Mouse (Mus musculus) MEL (cell line): ENCODE data around the gene Pigb. TPM values are rescaled to one million over a fixed set of nuclear protein-coding genes. Genes with fewer than 3 reads are reported as not detected.

ENCODE experiments used
- DNase-seq: peaks from one replicate; pipeline ENCODE4 v3.0.0; 2011; ENCODE audit warnings: low read depth, low spot score
- H3K27ac ChIP-seq: 2 replicates; pipeline ENCODE4 v1.5.1; 2012; ENCODE audit warnings: low read depth, mild to moderate bottlenecking, control low read depth, low read length, moderate library complexity; ENCODE audit not compliant: control insufficient read depth
- H3K27me3 ChIP-seq, 2 experiments: fragments of 150-350 bp in 1 of 2; sonication (generic) in 1 of 2; 2 replicates each; pipeline ENCODE4 v1.6.1; 2012; ENCODE audit warnings: low read length in 2 of 2, mild to moderate bottlenecking in 2 of 2, improper control_type of control experiment in 1 of 2, moderate library complexity in 1 of 2; ENCODE audit not compliant: insufficient read depth in 2 of 2, control insufficient read depth in 1 of 2
- H3K36me3 ChIP-seq, 2 experiments: 2 replicates each; pipeline ENCODE4 v1.6.1; 2012 to 2014; ENCODE audit warnings: low read length in 2 of 2, improper control_type of control experiment in 1 of 2, inconsistent platforms in 1 of 2, mild to moderate bottlenecking in 1 of 2; ENCODE audit not compliant: insufficient read depth in 2 of 2, control insufficient read depth in 1 of 2
- H3K4me1 ChIP-seq, 2 experiments: fragments of 150-350 bp in 1 of 2; sonication (generic) in 1 of 2; 2 replicates each; pipeline ENCODE4 v1.6.1; 2012; ENCODE audit warnings: low read length in 2 of 2, improper control_type of control experiment in 1 of 2, mild to moderate bottlenecking in 1 of 2; ENCODE audit not compliant: insufficient read depth in 2 of 2, control insufficient read depth in 1 of 2
- H3K4me3 ChIP-seq, 2 experiments: fragments of 150-350 bp in 1 of 2; sonication (generic) in 1 of 2; 2 replicates each; pipeline ENCODE4 v1.5.1; 2012; ENCODE audit warnings: low read depth in 2 of 2, low read length in 2 of 2, mild to moderate bottlenecking in 2 of 2, moderate library complexity in 2 of 2, control low read depth in 1 of 2, improper control_type of control experiment in 1 of 2; ENCODE audit not compliant: control insufficient read depth in 1 of 2, insufficient read depth in 1 of 2
- H3K79me2 ChIP-seq: 2 replicates; pipeline ENCODE4 v1.6.1; 2012; ENCODE audit warnings: mild to moderate bottlenecking, low read length, moderate library complexity; ENCODE audit not compliant: control insufficient read depth, poor library complexity, insufficient read depth
- H3K9ac ChIP-seq: 2 replicates; pipeline ENCODE4 v1.6.1; 2012; ENCODE audit warnings: low read depth, mild to moderate bottlenecking, control low read depth, low read length, moderate library complexity; ENCODE audit not compliant: control insufficient read depth, poor library complexity, severe bottlenecking
- H3K9me3 ChIP-seq: fragments of 150-350 bp; sonication (generic); replicated peaks from 2 replicates; pipeline ENCODE4 v1.6.1; 2012; ENCODE audit warnings: mild to moderate bottlenecking, low read length, improper control_type of control experiment, moderate library complexity; ENCODE audit not compliant: insufficient read depth
- BHLHE40 ChIP-seq: IDR thresholded peaks from 2 replicates; pipeline ENCODE4 v1.6.1; 2012; ENCODE audit warnings: low read depth, mild to moderate bottlenecking, inconsistent platforms, low read length, improper control_type of control experiment, borderline replicate concordance
- CTCF ChIP-seq, 3 experiments: IDR thresholded peaks in 2 of 3; conservative IDR thresholded peaks in 1 of 3; 2 replicates each; pipeline ENCODE4 v1.5.1; 2011 to 2012; ENCODE audit warnings: low read length in 3 of 3, low read depth in 2 of 3, mild to moderate bottlenecking in 2 of 3, improper control_type of control experiment in 1 of 3, inconsistent platforms in 1 of 3, mixed read lengths in 1 of 3, moderate library complexity in 1 of 3; ENCODE audit not compliant: control insufficient read depth in 1 of 3, insufficient read depth in 1 of 3, poor library complexity in 1 of 3, severe bottlenecking in 1 of 3
- E2F4 ChIP-seq: IDR thresholded peaks from 2 replicates; pipeline ENCODE4 v1.6.1; 2011; ENCODE audit warnings: low read depth, low read length, improper control_type of control experiment, borderline replicate concordance
- ELF1 ChIP-seq: IDR thresholded peaks from 2 replicates; pipeline ENCODE4 v1.6.1; 2014; ENCODE audit warnings: low read depth, mild to moderate bottlenecking, inconsistent platforms, low read length, improper control_type of control experiment, moderate library complexity
- ETS1 ChIP-seq: IDR thresholded peaks from 2 replicates; pipeline ENCODE4 v1.6.1; 2012; ENCODE audit warnings: low read depth, mild to moderate bottlenecking, inconsistent platforms, low read length, improper control_type of control experiment, moderate library complexity
- HCFC1 ChIP-seq: IDR thresholded peaks from 2 replicates; pipeline ENCODE4 v1.6.1; 2012; ENCODE audit warnings: low read depth, mild to moderate bottlenecking, inconsistent platforms, low read length, improper control_type of control experiment, moderate library complexity
- KAT2A ChIP-seq: conservative IDR thresholded peaks from 2 replicates; pipeline ENCODE4 v1.6.1; 2012; ENCODE audit warnings: low read depth, low read length, improper control_type of control experiment, inconsistent platforms
- MAX ChIP-seq: IDR thresholded peaks from 2 replicates; pipeline ENCODE4 v1.6.1; 2011; ENCODE audit warnings: low read length, improper control_type of control experiment
- MAZ ChIP-seq: IDR thresholded peaks from 2 replicates; pipeline ENCODE4 v1.6.1; 2012; ENCODE audit warnings: low read depth, mild to moderate bottlenecking, inconsistent platforms, low read length, improper control_type of control experiment
- MXI1 ChIP-seq: IDR thresholded peaks from 2 replicates; pipeline ENCODE4 v1.6.1; 2011; ENCODE audit warnings: mild to moderate bottlenecking, low read depth, low read length, improper control_type of control experiment
- MYC ChIP-seq: IDR thresholded peaks from 2 replicates; pipeline ENCODE4 v1.6.1; 2011; ENCODE audit warnings: low read depth, mild to moderate bottlenecking, low read length, improper control_type of control experiment, moderate library complexity
- NELFE ChIP-seq: IDR thresholded peaks from 2 replicates; pipeline ENCODE4 v1.6.1; 2011; ENCODE audit warnings: low read depth, low read length, improper control_type of control experiment
- NRF1 ChIP-seq: IDR thresholded peaks from 2 replicates; pipeline ENCODE4 v1.6.1; 2014; ENCODE audit warnings: low read depth, mild to moderate bottlenecking, inconsistent platforms, low read length, improper control_type of control experiment, moderate library complexity; ENCODE audit not compliant: poor library complexity, insufficient read depth, severe bottlenecking
- POLR2A ChIP-seq, 2 experiments: IDR thresholded peaks; 2 replicates each; pipeline ENCODE4 v1.6.1; 2011 to 2012; ENCODE audit warnings: low read length in 2 of 2, mild to moderate bottlenecking in 2 of 2, control low read depth in 1 of 2, improper control_type of control experiment in 1 of 2, low read depth in 1 of 2, moderate library complexity in 1 of 2; ENCODE audit not compliant: control insufficient read depth in 1 of 2, insufficient read depth in 1 of 2, poor library complexity in 1 of 2
- POLR2AphosphoS2 ChIP-seq: IDR thresholded peaks from 2 replicates; pipeline ENCODE4 v1.6.1; 2011; ENCODE audit warnings: low read length, improper control_type of control experiment
- RAD21 ChIP-seq: IDR thresholded peaks from 2 replicates; pipeline ENCODE4 v1.6.1; 2011; ENCODE audit warnings: mild to moderate bottlenecking, low read depth, low read length, improper control_type of control experiment
- RCOR1 ChIP-seq: IDR thresholded peaks from 2 replicates; pipeline ENCODE4 v1.6.1; 2012; ENCODE audit warnings: low read depth, mild to moderate bottlenecking, inconsistent platforms, low read length, improper control_type of control experiment
- SIN3A ChIP-seq: IDR thresholded peaks from 2 replicates; pipeline ENCODE4 v1.6.1; 2012; ENCODE audit warnings: low read length, improper control_type of control experiment, inconsistent platforms
- SMC3 ChIP-seq: IDR thresholded peaks from 2 replicates; pipeline ENCODE4 v1.6.1; 2011; ENCODE audit warnings: low read depth, low read length, improper control_type of control experiment
- USF1 ChIP-seq: IDR thresholded peaks from 2 replicates; pipeline ENCODE4 v1.6.1; 2014; ENCODE audit warnings: low read depth, mild to moderate bottlenecking, inconsistent platforms, low read length, improper control_type of control experiment, moderate library complexity
- ZC3H11A ChIP-seq: IDR thresholded peaks from 2 replicates; pipeline ENCODE4 v1.6.1; 2012; ENCODE audit warnings: low read depth, mild to moderate bottlenecking, inconsistent platforms, low read length, improper control_type of control experiment
- ZKSCAN1 ChIP-seq: IDR thresholded peaks from 2 replicates; pipeline ENCODE4 v1.6.1; 2012; ENCODE audit warnings: low read depth, mild to moderate bottlenecking, inconsistent platforms, low read length, improper control_type of control experiment, moderate library complexity
- polyA plus RNA-seq, 2 experiments: library from polyadenylated mRNA; stranded (reverse) in 1 of 2; unstranded in 1 of 2; fragments of >175 nt in 1 of 2; fragments of >200 nt in 1 of 2; gene quantifications; 2 replicates each; pipeline versions ENCODE4 v1.2.1 to v1.2.4; 2012; ENCODE audit warnings: low replicate concordance in 2 of 2, low read depth in 1 of 2; ENCODE audit not compliant: insufficient read length in 2 of 2, insufficient read depth in 1 of 2, missing spikeins in 1 of 2
- total RNA-seq: library from RNA; depleted of rRNA; stranded (reverse); fragments of 300-350 nt; gene quantifications from 2 replicates; pipeline ENCODE4 v1.2.3, GENCODE M21; 2012

Pigb gene
- total and polyA plus RNA-seq, 3 experiments: 3.7 to 12.0 TPM; not detected in 1

DNA sequence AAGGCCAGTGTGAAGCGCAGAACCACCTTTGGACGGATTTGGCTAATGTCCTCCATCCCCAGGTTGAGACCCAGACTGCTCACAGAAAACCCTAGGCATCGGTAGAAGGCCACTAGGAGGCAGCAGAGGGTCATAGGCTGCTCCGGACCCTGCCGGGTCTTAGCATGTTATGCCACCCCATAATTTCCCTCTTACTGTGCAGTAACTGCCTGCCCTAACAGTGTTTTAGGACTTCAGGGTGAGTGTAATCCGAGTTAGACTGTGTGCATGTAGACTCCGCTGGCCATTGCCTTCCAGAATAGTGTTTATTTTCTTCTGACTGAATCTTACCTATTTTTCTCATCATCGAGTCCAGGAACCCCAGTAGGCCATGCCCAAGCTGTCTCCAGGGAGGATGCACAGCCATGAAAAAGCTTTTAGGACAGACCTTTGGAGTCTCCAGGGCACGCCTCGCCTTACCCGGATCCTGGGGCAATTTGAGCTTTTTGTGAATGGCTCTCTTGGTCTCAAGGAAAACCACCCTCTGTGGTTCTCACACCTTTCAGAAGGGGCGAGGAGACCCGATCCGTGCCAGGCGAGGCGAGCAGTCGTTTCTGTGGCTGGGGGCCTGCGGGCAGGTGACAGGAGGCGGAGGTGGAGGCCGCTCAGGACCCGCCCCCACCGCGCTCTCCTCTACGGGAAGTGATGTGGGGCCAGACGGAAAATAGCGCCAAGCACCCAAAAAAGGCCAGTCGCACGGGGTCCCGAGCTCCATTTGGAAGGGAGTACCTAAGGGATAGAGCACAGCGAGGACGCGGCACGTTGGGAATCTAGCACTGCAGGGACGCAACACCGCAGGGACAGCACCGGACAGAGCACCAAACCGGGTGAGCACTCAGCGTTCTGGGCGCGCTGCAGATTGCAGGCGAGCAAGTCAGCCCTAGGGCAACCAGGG, 4.2 kb upstream of the Pigb start, which contains the start of gene Rab27a:
Gene Rab27a, plus strand, starts transcription at position 709 of the 934 bp plus-strand sequence.
- Histone ChIP-seq H3K36me3 (peaks cover 0 to 28% of the 10 kb centered on the region in 2 experiments; a peak in 2 of 4 replicates), H3K9me3 (no peaks in the 10 kb centered on the region), H3K4me1 (peaks cover 13 to 32% of the 10 kb centered on the region in 2 experiments), H3K4me3 (peak within 1 kb of the TSS; percentile 90 to 97), H3K27me3 (no peaks in the 10 kb centered on the region), H3K27ac (peak within 1 kb of the TSS; percentile 62), H3K9ac (peak within 1 kb of the TSS; percentile 87), H3K79me2 (peaks cover 16% of the 10 kb centered on the region)
- DNase-seq: peak; percentile 91
- TF ChIP-seq SIN3A: peak; percentile 57
- TF ChIP-seq MYC: peak; percentile 42; the same call in 1 of the 2 replicates
- TF ChIP-seq SMC3: peak; percentile 95
- 0 out of 2 replicates have a peak, but pooled peaks have one; percentile 14 for TF ChIP-seq USF1
- 0 out of 2 replicates have a peak, but pooled peaks have one; percentile 21 for TF ChIP-seq NRF1
- TF ChIP-seq ZC3H11A: peak; percentile 90
- TF ChIP-seq ETS1: no peak
- TF ChIP-seq ELF1: 0 out of 2 replicates have a peak, but pooled peaks have one; percentile 15
- peak; percentile 59; the same call in 1 of the 2 replicates for TF ChIP-seq MXI1
- no peak for TF ChIP-seq E2F4
- TF ChIP-seq BHLHE40: no peak
- no peak for TF ChIP-seq KAT2A
- TF ChIP-seq NELFE: peak; percentile 47
- TF ChIP-seq ZKSCAN1: peak; percentile 55; the same call in 1 of the 2 replicates
- peak; percentile 33; the same call in 1 of the 2 replicates for TF ChIP-seq MAX
- TF ChIP-seq MAZ: 0 out of 2 replicates have a peak, but pooled peaks have one; percentile 32
- peak; percentile 92 for TF ChIP-seq RAD21
- peak; percentile 92 to 99 (median 98) for TF ChIP-seq CTCF (IDR thresholded peaks at IDR 0.05 in 2 of 3, conservative IDR thresholded peaks at IDR 0.05 in 1 of 3; ENCODE audit: control insufficient read depth in 1 of 3, insufficient read depth in 1 of 3, low read depth in 2 of 3, low read length in 3 of 3, poor library complexity in 1 of 3, severe bottlenecking in 1 of 3)
- peak; percentile 56 to 58; a peak in 2 of 4 replicates for TF ChIP-seq POLR2A (IDR thresholded peaks at IDR 0.05; ENCODE audit: control insufficient read depth in 1 of 2, insufficient read depth in 1 of 2, low read depth in 1 of 2, low read length in 2 of 2, poor library complexity in 1 of 2)
- TF ChIP-seq HCFC1: peak; percentile 48; the same call in 1 of the 2 replicates
- TF ChIP-seq POLR2AphosphoS2: peak; percentile 59; the same call in 1 of the 2 replicates
- TF ChIP-seq RCOR1: no peak; the same call in 1 of the 2 replicates
